Mouse (Mus musculus) activated CD4-positive, CD25-positive, alpha-beta regulatory T cell, adult 9 weeks (primary cell): ENCODE data around the gene Gm20489. TPM values are rescaled to one million over a fixed set of nuclear protein-coding genes. Genes with fewer than 3 reads are reported as not detected.

ENCODE experiments used
- polyA plus RNA-seq: library from polyadenylated mRNA; unstranded; fragments of 100-300 nt; shearing (Covaris generic); gene quantifications from one replicate; pipeline ENCODE4 v1.2.1, GENCODE M21; 2017

Gm20489 gene
- not detected for polyA plus RNA-seq

GRCm38 (mm10) chrX:101268755-101269124 is at the start of gene Gm20489:
Gene Gm20489, minus strand, starts transcription at chrX:101269023.

DNA sequence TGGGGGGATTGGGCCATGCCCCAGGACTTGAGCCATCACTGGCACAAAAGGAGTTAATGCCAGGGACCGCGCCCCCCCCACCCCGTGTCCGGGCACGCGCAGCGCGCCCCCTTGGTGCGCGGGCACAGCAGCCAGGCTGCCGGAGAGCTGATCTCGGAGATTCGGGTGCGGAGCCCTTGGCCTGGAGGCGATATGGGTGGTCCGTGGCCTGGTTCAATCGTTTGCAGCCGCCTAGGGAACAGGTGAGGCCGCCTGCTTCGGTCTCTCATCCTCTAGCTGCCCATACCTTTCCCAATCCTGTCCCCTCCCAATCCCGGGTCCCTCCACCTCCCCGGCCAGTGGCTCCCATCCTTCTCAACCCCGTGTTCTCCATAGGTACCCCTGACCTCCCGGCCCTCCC is 30.2 kb upstream of the Gm20489 start, which contains the start of gene Nlgn3:
TSS of gene Nlgn3 (plus strand) at position 114 of the 400 bp plus-strand sequence.

GRCm38 (mm10) chrX:101273875-101274738 is 5.3 kb upstream of the Gm20489 start, which contains the start of gene Med12:
Gene Med12, plus strand, starts transcription at chrX:101274030.

GRCm38 (mm10) chrX:101268025-101268754 is 633 bp downstream of the Gm20489 start, which contains the start of gene Il2rg:
Gene Il2rg, minus strand, starts transcription at chrX:101268255.

DNA sequence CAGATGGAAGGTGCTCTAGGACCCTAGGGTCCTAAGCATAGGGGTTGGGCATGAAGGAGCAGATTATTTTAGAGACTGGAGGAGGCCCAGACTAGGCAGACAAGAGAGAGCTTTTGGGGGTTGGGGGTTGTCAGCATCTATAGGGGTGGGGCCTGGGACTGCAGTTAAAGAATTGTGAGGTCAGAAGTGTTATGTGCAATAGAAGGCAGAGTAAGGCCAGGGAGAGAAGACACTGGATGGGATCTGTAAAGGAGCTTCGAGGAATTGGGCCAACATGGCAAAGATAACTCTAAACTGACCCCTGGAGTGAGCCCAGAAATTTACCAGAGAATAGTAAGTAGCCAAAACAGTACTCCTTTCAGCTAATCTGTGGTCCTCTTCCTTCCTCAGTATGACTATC is 4.9 kb downstream of the Gm20489 start, which contains the start of gene Gm614:
TSS of gene Gm614 (minus strand) at position 101 of the 400 bp plus-strand sequence.

GRCm38 (mm10) chrX:101253952-101254729 is 14.7 kb downstream of the Gm20489 start, which contains the start of gene Foxo4:
Gene Foxo4, plus strand, starts transcription at chrX:101254528.

GRCm38 (mm10) chrX:101221834-101222795 is 46.7 kb downstream of the Gm20489 start, which contains the start of gene Snx12:
Gene Snx12, minus strand, starts transcription at chrX:101222563.

Other genes with a start within 250 kb of the Gm20489 start
- not detected for gene Tex11, start 209.4 kb downstream of the Gm20489 start, polyA plus RNA-seq
- gene Slc7a3, start 183.0 kb downstream of the Gm20489 start, polyA plus RNA-seq, result 0.33 TPM
- gene Snx12, start 46.5 kb downstream of the Gm20489 start, polyA plus RNA-seq, result 71.1 TPM
- gene Foxo4, start 14.5 kb downstream of the Gm20489 start, polyA plus RNA-seq, result 2.4 TPM
- gene Gm614, start 5.0 kb downstream of the Gm20489 start, polyA plus RNA-seq, result 3.7 TPM
- 1,690 TPM for gene Il2rg, start 768 bp downstream of the Gm20489 start, polyA plus RNA-seq
- gene Med12, start 5.0 kb upstream of the Gm20489 start, polyA plus RNA-seq, result 116 TPM
- not detected for gene Nlgn3, start 30.1 kb upstream of the Gm20489 start, polyA plus RNA-seq
- not detected for gene Gjb1, start 107.4 kb upstream of the Gm20489 start, polyA plus RNA-seq
- gene Zmym3, start 151.8 kb upstream of the Gm20489 start, polyA plus RNA-seq, result 19.1 TPM
- gene Nono, start 160.3 kb upstream of the Gm20489 start, polyA plus RNA-seq, result 329 TPM
- gene Itgb1bp2, start 180.1 kb upstream of the Gm20489 start, polyA plus RNA-seq, result 1.1 TPM